Mouse (Mus musculus) bone marrow, adult 2 months (tissue): ENCODE data around the gene Acaa1b. TPM values are rescaled to one million over a fixed set of nuclear protein-coding genes. Genes with fewer than 3 reads are reported as not detected.

Experiments
- H3K27ac ChIP-seq: fragments of 200-500 bp; 2 replicates; pipeline ENCODE4 v1.5.1; 2012; ENCODE audit warnings: low read depth, mild to moderate bottlenecking, control low read depth, inconsistent platforms, low read length; ENCODE audit not compliant: control insufficient read depth, poor library complexity, insufficient read depth
- H3K4me1 ChIP-seq: fragments of 200-500 bp; 2 replicates; pipeline ENCODE4 v1.6.1; 2011; ENCODE audit warnings: low read length; ENCODE audit not compliant: control insufficient read depth, insufficient read depth
- H3K4me3 ChIP-seq: fragments of 200-500 bp; replicated peaks from 2 replicates; pipeline ENCODE3; 2011; ENCODE audit warnings: mild to moderate bottlenecking, low read depth, low read length, control low read depth; ENCODE audit not compliant: control insufficient read depth
- CTCF ChIP-seq: fragments of 200-500 bp; IDR thresholded peaks from 2 replicates; pipeline ENCODE4 v1.5.1; 2011; ENCODE audit warnings: low read length, control low read depth; ENCODE audit not compliant: control insufficient read depth, insufficient read depth
- POLR2A ChIP-seq: fragments of 200-500 bp; IDR thresholded peaks from 2 replicates; pipeline ENCODE4 v1.6.1; 2011; ENCODE audit warnings: low read depth, mild to moderate bottlenecking, control low read depth, low read length, borderline replicate concordance; ENCODE audit not compliant: control insufficient read depth
- WGBS: fragments of 180-500 bp; shearing (Covaris S2); methylation state at CpG from one replicate; pipeline ENCODE4 v1.1.7; 2018; 5-methylcytosine and 5-hydroxymethylcytosine counted together
- polyA plus RNA-seq: library from polyadenylated mRNA; stranded (reverse); fragments of >200 nt; gene quantifications from 2 replicates; pipeline ENCODE4 v1.2.4, GENCODE M21; 2011; ENCODE audit warnings: low replicate concordance; ENCODE audit not compliant: missing spikeins, insufficient read depth, insufficient read length

Acaa1b gene
- polyA plus RNA-seq, result 2.0 and 2.3 TPM in 2 replicates

GRCm38 (mm10) chr9:119156278-119157201 lies at the start of gene Acaa1b:
TSS of gene Acaa1b (minus strand) at chr9:119157093.
- Histone ChIP-seq H3K4me3 (no peak within 1 kb of the TSS), H3K4me1 (no peaks in the 10 kb centered on the region), H3K27ac (no peak within 1 kb of the TSS)
- WGBS, result 2% methylated on average over 65 of the region's 65 CpGs
- TF ChIP-seq CTCF (peak; percentile 44; the same call in 1 of the 2 replicates), POLR2A (no peak)

- Histone ChIP-seq H3K4me3 (no peak overlapping the region), H3K27ac (no peak overlapping the region), H3K4me1 (no peaks in the 10 kb centered on the region)
- 72% methylated on average over 2 of the region's 2 CpGs for WGBS
- TF ChIP-seq POLR2A (no peak), CTCF (no peak)
These were observed 49.8 kb upstream of the Acaa1b start for GRCm38 (mm10) chr9:119206666-119207065.

GRCm38 (mm10) chr9:119205756-119206155 lies 48.9 kb upstream of the Acaa1b start:
- H3K4me3 ChIP-seq, result no peak overlapping the region
- 83% methylated on average over 5 of the region's 5 CpGs for WGBS
- H3K4me1 ChIP-seq, result no peaks in the 10 kb centered on the region
- no peak overlapping the region for H3K27ac ChIP-seq
- TF ChIP-seq CTCF (no peak), POLR2A (no peak)

- 92% methylated on average over 9 of the region's 9 CpGs for WGBS
- Histone ChIP-seq H3K4me3 (no peak overlapping the region), H3K27ac (no peak overlapping the region), H3K4me1 (no peaks in the 10 kb centered on the region)
- TF ChIP-seq POLR2A (no peak), CTCF (no peak)
These were observed 46.7 kb upstream of the Acaa1b start for GRCm38 (mm10) chr9:119203617-119204016.

GRCm38 (mm10) chr9:119201653-119202052 lies 44.8 kb upstream of the Acaa1b start:
- WGBS, result 78% methylated on average over 5 of the region's 5 CpGs
- no peak for TF ChIP-seq CTCF
- no peak for TF ChIP-seq POLR2A
- no peak overlapping the region for H3K4me3 ChIP-seq

DNA sequence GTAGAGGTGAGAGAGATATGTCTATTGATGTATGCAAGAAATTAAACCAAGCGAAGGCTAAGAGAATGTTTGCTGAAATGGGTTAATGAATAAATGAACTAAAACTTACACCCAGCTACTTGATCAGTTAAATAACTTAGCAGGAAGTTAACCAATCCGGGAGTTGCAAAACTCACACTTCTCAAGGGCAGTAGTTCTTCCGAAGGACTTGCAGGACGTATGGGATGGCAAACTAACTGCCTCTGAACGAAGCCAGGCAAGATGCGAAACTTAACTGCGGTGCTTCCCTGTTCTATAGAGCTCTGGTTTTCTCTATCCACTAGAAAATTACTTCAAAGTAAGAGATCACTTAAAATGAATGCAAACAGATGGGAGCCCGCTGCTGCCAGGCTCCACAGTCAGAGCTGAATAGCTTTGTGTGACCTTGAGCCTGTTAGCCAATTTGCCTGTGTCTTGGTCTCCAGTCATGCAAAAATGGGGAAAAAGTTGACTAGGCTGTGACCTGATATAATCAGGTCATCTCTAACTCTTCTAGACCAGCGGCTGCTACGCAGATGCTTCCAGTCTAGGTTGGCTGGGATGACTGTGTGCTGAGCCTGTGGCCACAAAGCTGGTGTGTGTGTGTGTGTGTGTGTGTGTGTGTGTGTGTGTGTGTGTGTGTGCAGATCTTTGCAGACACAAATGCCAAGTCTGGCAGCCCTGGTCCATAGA lies 42.4 kb upstream of the Acaa1b start:
- 56% methylated on average over 10 of the region's 10 CpGs for WGBS
- no peak overlapping the region for H3K4me3 ChIP-seq
- no peaks in the 10 kb centered on the region; the same call in 1 of the 2 replicates for H3K4me1 ChIP-seq
- no peak overlapping the region for H3K27ac ChIP-seq
- TF ChIP-seq POLR2A (no peak), CTCF (no peak)

More at GRCm38 (mm10) chr9:119201653-119202052, 44.8 kb upstream of the Acaa1b start:
- Histone ChIP-seq H3K27ac (no peak overlapping the region), H3K4me1 (no peaks in the 10 kb centered on the region; the same call in 1 of the 2 replicates)

- Histone ChIP-seq H3K4me3 (no peak overlapping the region), H3K27ac (no peak overlapping the region), H3K4me1 (no peaks in the 10 kb centered on the region; the same call in 1 of the 2 replicates)
- WGBS, result 44% methylated on average over 11 of the region's 11 CpGs
- TF ChIP-seq POLR2A (no peak), CTCF (peak; percentile 64)
These were observed 35.5 kb upstream of the Acaa1b start for GRCm38 (mm10) chr9:119192202-119192990.

DNA sequence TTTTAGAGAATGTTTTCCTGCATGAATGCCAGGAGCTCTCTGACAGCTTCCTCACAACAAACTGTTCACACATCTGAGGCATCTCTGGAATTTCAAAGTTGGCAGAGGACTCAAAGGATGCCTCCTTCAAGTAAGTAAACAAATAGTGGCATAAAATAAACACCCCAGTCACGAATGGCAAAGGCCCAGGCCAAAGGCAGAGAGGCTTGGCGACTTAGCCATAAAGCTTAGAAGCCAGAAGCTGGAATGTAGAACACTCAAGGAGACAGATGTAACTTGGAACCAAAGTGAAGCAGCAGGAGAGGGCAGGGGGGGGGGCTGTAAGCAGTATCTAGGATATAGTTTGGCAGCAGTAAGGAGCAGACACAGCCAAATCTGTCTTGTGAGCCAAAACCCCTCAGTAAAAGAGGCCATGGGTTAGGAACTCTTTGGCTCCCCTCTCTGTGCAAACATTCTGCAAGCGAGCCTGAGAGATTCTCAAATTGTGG lies 24.4 kb upstream of the Acaa1b start:
- H3K4me3 ChIP-seq, result no peak overlapping the region
- no peak overlapping the region for H3K27ac ChIP-seq
- TF ChIP-seq POLR2A, result no peak
- no peak for TF ChIP-seq CTCF
- WGBS, result 53% methylated on average over 3 of the region's 3 CpGs
- no peaks in the 10 kb centered on the region for H3K4me1 ChIP-seq
